Mouse (Mus musculus): ENCODE results near the gene Cpeb4.
"Not testable (repeated sequence)": the region's sequence is repeated elsewhere in the genome, so short reads cannot be mapped to it uniquely, and the experiment has no call there.

Cpeb4 gene

GRCm38 (mm10) chr11:31981830-31982229, 109.8 kb downstream of the Cpeb4 start:
- no peak for DNase-seq

GRCm38 (mm10) chr11:31982247-31982943, 110.4 kb downstream of the Cpeb4 start:
- not testable (repeated sequence) for DNase-seq

GRCm38 (mm10) chr11:31983249-31983648, 111.2 kb downstream of the Cpeb4 start:
- DNase-seq = no peak

GRCm38 (mm10) chr11:31984786-31985185, 112.8 kb downstream of the Cpeb4 start:
- no peak for DNase-seq

Data from right cerebral cortex, postnatal 4 days (tissue).